Mouse (Mus musculus) c-Kit-positive CD71-positive TER-119-negative erythroid progenitor cells, embryonic 14.5 days (primary cell): ENCODE measurements at regions not wholly inside any gene's neighbourhood (a gene's known extent, or its start where the extent isn't known, plus 50 kb on each side); places are given as distances from the start of the nearest gene placed in this dataset.
A peak's percentile ranks its signal among the peaks of the same experiment; 100 is the strongest.

Experiments used
- DNase-seq: peaks from one replicate; pipeline ENCODE4 v3.0.0-alpha.2; 2013; ENCODE audit warnings: low read depth

DNA sequence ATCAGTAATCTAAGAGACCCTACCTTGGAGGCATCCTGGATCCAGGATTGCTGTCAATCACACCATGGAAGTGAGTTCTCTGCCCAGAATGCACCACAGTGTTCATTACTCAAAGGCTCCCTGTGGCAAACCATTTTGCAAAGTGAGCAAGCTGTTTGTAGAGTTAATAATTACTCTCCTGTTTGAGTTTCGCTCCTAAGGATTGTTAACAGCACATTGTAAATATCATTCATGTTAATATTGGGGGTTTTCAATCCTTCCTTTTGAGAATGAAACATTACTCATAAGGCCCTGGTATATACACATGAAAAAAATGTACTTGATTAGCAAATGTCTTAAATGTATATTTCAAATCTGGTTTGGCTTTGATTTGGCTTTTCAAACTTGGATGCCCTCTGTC lies 58.1 kb upstream of the Clstn2 start:
- no peak for DNase-seq

DNA sequence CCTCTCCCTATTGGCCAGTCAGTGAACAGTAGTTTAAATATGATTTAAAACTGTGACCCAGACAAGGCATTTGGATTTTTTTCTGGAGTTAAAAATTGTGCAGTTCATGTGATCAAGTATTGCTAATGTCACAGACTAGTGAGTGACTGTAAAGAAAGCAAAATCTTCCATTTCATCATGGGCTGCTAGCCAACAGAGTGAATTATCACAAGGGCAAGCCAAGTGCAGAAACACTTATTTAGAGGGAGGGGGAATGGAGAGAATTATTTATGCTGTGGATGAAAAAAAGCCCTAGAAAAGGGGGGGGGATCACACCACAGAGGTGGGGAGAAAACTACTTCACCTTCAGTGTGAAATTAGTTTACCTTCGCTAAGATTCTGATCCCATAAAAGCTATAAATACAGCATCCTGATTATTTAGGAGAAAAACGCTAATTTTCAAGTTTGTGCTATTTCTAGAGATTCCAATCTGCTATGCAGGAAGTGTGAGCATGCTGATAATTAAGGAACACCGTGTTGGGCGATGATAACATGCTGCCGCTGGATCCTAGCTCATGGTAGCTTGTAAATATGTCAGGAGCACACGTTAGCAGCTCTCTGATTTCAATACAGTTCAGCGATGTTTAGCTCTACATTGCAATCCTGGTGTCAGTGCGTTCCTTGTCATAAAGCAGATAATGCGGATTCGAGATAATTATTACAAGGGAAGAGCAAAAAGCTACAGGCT lies 62.2 kb upstream of the Clstn2 start:
- DNase-seq, result no peak

DNA sequence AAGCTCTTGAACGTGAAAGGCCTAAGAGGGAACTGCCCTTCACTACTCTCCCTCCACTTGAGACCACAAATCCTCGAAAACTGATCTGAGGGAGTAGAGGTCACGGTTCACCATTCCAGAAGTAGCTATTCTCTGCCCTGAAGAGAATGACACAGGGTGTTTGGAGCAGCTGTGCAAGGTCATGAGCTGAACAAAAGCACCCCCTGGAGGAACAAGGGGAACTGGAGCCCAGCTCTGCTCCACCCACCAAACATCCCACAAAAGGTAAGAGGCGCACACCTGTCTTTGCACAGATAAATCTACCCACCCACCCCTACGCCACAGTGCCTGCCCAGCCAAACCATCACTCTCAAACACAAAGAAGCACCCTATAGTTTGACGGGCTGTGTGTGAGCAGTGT lies 90.4 kb upstream of the Clstn2 start:
- DNase-seq, result no peak

DNA sequence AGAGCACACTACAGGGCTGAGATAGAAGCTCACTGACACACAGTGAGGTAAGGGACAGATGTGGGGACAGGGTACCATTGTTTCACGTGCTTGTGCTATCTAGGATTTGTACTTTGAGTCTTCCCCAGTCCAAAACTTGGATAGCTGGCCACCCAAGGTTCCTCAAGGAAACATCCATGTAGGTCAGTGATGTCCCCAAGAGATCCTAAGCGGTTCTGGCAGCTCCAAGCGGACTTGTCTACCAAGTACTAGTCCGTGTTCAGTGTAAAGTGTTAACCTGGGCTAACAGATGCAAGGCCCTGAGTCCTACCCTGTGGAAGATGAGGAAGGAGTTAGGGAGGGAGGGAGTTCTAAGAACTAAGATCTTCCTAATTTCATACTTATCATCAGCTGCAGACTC lies 96.6 kb upstream of the Clstn2 start:
- no peak for DNase-seq

DNA sequence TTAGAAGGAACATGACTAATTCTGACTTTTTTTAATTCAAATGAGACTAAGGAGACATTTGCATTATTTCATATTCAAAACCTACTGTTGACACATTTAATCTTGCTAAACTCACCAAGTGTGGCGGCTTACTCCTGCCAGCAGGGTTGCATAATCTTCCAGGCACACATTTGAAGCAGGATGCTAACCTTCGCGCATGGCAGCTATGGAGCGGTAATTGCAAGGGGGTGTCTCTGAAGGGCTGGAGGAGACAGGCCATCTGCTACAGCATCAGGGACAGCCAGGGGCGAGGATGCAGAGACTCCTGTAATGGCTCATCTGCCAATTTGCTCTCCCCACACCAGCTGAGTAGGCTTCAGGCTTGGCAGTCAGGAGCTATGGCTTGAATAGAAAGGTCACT lies 97.9 kb upstream of the Clstn2 start:
- no peak for DNase-seq

DNA sequence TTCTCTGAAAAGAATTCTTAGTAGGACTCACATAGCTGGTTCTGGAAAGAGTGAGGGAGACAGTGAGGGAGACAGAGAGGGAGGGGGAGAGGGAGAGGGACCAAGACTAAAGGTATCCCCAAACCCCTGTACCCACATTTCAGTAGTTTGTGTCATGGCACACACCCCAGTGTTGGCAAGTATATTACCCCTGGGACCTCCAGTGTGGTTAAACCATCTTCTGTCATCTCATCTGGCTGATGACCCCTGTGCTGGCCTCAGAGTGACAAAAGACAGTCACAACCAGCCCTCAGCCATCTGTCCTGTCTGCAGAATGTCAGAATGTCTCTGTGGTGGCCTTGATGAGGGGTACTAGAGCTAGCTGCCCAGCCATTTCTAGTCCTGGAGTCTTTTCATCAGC lies 107.6 kb upstream of the Clstn2 start:
- no peak for DNase-seq

DNA sequence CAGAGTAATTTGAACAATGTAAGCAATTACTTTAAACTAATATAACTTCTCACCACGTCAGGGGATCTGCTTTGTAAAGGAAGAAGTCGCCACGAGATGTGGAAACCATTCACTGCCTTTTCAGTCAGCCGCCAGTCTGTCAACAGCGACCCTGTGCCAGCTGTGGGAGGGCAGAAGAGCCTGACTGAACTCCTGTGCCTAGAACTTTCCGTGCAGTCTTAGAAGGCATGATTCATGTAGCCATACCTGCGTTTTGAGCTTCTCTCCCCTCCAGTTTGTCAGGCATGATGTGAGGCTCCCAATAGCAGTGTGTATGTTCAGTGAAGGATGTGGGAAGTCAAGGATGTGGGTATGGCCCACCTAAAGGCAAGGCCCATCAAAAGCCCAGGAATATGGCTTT lies 109.1 kb upstream of the Clstn2 start:
- DNase-seq, result no peak

DNA sequence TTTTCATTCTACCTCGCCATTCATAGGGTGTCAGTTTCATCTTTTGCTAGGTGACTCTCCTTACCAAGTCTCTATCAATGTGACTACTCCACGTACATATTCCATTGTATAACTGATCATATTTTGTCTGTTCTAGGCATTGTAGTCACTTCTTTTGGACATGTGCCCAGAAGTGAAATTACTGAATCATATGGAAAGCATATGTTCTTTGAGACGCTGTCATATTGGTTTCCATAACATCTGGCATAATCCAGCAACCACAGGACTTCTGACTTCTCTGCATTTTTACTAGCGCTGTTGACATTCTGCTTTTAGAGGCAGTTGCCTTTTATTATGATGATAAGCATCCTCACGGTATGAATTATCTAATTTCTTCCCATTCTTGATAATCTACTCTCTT lies 113.9 kb upstream of the Clstn2 start:
- DNase-seq, result no peak

DNA sequence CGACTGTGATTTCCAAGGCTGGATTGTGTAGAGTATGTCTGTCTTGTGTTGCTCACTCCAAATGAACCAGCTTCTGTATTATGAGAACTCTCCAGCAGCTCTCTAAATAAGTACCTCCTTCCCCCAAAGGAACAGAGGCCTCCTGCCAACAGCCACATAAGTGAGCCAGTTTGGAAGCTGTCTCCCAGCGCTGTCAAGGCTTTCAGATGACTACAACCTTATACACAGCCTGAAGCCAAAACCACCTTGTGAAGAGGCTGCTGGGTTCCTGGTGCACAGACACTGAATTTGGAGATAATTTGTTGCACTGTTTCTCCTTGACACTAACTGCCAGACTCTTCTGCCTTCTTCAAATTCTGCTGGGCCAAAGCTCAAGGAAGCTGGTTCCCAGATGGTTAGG lies 125.4 kb upstream of the Clstn2 start:
- DNase-seq, result no peak

DNA sequence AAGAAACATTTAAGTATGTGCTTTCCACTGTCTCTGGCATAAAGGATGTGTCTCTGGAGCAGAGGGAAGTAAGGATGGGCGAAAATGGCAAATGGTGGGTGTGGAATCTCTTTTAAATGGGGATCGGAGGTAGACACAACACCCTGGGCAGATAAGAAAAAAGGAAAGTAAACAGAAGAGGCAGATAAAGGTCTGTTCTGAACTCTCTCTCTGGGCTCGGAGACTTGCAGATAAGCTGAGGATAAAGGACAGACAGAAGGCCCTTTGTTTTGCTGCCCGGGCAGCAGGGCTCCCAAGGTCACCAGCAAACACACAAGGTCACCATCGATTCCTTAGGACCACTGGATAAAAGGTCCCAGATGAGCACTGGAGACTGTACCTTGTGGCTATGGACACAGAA lies 122.7 kb upstream of the Nmnat3 start:
- no peak for DNase-seq

DNA sequence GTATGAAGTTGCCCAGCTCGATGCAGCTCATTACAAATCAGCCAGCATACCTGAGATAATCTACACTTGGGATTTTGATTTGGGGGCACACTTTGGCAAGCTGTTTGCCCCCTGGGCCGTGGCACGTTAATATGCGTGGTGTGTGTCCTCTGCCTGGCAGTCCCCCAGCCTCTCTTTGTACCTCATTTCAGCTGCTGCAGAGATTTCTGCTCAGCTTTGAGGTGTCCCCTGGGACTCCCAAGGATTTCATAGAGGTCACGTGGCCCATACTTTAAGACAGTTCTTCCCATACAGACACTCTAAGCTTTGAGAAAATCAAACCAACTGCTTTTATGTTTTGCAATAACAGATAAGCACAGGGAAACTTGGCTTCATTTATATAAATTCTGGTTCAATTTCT lies 113.2 kb upstream of the Nmnat3 start:
- no peak for DNase-seq

DNA sequence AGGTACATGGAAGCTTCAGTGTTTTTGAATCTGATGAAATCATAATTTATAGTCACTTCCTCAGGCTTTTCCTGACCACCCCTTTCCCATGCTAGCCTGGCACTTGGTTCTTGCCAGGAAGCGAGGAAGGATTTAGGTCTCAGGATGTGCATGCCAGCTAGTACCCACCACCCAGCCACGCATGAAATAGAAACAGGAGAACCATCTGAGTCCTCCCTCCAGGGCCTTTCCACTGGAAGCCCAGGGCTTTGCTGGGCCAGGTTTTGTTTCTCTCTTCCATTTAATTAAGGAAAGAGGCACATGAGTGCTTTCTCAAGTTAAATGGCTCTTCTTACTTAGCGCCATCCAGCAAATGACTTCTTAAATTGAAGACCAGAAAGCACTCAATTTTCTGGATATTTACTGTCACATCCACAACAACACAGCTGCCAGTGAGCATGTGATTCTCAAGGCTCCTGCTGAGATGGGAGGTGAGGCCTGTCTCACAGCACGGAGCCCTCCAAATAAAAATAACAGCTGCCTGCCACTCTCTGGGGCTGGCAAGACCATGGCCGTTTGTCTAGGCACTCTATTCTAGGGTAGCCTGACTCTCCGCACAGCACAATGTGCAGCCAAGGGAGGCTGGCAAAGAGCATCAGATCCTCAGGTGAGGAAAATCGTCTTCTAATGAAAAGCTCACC lies 110.4 kb upstream of the Nmnat3 start:
- no peak for DNase-seq

DNA sequence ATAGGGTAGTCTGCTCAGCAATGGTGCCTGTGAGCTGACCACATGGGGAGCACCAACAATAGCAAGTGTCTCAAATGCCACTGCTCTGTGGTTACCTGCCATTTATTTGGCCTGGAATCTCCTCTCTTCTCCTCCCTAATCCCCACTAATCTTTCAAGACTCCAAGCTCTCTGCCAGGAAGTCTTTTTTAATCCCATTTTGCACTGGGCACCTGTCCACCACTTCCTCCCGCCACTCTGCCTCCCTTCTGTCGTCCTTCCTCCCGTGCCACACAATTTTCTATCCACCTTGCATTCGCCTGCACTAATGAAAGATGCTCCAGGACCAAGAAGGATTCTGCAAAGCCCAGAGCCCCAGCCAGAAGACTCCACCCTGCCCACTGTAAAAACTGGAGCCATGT lies 106.5 kb upstream of the Nmnat3 start:
- no peak for DNase-seq

DNA sequence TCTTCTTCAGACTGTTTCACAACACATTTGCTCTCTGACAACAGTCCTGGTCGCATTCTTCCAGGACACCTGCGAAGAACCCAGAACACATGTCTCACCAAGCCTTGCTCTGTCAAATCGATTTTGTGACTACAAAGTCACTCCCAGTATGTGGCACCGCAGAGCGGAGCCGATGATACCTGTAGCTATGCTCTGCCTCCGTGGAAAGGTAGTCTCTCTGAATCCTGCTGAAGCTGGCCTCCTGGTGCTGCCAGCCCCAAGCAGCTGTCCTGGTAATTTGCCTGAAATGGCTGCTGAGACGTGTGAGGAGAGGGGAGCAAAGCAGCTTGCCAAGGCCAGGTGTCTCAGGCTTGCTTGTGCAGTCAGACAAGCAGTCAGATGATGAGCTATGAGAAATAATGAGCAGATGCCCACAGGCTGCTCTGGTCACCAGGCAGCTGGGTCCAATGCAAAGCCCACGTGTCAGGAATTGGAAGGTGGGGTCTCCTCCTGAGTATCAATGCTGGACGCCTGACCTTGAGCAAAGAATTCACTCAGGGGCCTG lies 100.4 kb upstream of the Nmnat3 start:
- no peak for DNase-seq

DNA sequence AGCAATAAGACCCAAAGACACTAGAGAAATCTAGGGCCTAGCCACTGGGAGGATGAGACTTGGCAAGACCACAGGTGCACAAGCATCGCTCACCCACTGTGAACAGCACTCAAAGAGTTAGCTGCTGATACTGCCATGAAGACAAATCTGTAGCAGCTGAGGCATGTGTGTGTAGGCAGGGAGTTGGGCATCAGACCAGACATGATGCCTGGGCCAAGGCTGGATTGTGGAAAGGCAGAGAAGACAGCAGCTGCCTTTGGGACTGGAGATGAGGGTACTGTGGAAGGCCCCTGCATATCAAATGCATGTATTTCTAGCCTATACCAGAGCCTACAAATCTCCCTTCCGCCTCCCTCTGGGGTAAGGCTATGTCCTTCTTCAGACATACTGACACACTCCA lies 92.9 kb upstream of the Nmnat3 start:
- no peak for DNase-seq

DNA sequence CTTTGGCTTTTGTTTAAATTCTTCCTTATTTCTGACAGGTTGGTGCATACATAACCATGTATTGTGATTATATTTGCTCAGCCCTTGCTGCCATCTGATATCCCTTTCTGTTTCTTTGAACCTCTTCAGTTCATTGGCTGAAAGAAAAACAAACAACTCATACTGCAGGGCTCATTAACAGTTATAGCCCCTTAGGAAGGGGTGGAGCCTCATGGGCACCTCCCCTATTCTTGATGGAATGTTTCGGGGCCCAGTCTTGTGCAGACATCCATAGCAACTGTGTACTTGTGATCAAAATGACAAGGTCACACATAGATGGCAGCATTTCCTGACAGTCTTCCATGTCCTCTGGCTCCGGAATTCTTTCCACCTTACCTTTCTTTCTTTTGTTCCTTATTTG lies 68.4 kb upstream of the Nmnat3 start:
- no peak for DNase-seq

DNA sequence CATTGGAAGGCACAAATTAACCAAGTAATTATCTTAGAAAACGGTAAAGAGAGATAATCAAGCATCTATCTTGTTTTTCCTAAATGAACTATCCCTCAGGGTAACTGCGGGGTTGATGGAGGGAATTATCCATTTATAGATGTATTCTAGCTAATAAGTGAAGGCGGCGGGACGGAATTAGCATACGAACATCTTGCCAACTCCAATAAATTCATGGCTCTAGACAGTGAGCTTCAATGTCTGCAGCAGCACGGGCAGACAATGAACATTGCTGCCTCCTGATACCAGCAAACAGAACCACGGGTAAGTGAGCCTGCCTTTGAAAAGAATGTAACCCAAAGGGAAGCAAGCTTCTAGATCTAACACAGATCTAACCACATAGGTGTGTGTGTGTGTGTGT lies 66.9 kb upstream of the Nmnat3 start:
- DNase-seq, result no peak

DNA sequence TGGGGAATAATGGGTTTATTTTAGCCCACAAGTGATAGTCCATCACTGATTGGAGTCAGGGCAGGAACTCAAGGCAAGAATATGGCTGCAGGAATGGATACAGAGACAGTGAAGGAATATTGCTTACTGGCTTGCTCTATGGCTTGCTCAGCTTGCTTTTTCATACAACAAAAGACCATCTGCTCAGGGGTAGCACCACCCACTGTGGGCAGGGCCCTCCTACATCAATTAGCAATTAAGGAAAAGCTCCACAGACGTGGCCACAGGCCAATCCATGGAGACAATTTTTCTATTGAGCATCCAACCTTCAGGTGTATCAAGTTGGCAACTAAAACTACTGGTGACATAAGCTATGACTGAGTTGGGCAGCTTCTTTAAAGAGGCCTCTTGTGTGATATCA lies 65.5 kb upstream of the Nmnat3 start:
- DNase-seq, result no peak

DNA sequence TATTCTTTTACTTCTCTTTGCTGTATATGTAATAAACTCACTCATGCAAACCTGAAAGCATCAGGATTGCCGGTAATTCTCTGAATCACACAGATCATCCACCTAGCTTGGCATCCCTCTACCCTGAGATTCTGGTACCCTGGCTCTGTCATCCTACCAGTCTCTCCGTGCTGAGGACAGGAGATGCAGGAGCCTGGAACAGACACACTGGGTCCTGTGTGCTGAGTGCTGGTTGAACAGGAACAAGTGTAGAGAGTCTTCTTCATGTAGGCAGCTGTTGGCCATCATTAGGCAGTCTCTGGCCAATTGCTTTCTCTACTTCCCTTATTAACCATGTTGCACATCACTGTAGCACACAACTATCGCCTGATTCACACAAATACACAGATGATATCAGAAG lies 59.0 kb upstream of the Nmnat3 start:
- no peak for DNase-seq

DNA sequence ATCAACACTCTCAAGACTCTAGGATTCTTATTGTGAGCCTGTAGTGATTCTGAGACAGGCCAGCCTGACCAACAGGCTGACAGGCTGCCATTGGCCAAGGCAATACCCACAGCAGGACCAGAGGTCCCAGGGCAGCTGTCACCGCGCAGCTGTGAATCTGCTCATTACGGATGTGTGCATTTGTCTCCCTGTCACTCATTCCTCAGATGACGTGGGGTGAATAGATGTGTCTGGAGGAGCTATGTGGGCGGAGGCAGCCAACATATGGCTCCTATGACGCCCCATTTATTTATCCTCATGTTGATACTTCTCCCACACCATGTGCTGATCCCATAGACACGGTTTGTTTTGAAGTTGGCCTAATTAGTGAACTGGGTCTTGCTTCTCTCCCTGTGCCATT lies 58.3 kb upstream of the Nmnat3 start:
- no peak for DNase-seq

DNA sequence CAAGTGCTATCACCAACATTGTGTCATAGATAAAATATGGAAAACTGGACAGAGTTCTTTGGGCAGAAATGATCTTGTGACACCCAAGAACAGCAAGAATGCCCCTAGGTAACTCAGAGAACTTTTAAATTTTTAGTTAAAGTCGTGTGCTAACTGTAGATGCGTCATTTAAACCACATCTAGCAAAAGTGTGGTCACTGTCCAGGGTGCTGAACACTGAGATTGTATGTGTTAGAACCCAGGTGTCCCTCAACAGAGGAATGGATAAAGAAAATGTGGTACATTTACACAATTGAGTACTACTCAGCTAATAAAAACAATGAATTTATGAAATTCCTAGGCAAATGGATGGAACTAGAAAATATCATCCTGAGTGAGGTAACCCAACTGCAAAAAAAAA lies 52.5 kb upstream of the Nmnat3 start:
- DNase-seq, result peak; percentile 3
